Mouse (Mus musculus): Measurements from ENCODE around the gene Abcb9. TPM values are rescaled to one million over a fixed set of nuclear protein-coding genes. Genes with fewer than 3 reads are reported as not detected.

Abcb9 gene
- polyA plus RNA-seq, 1 experiment from 2014 or later: 0.20 TPM

- no peak for ATAC-seq (ENCODE audit: insufficient number of reproducible peaks, low FRiP score, low TSS enrichment, low read depth)
- Histone ChIP-seq H3K27me3 (ENCODE audit: control insufficient read depth, insufficient read depth, low read length) (no peaks in the 10 kb centered on the region), H3K4me3 (ENCODE audit: low read depth, low read length) (no peak overlapping the region), H3K4me2 (ENCODE audit: low read depth, severe bottlenecking) (no peak overlapping the region), H3K36me3 (ENCODE audit: control insufficient read depth, insufficient read depth, low read length) (no peaks in the 10 kb centered on the region), H3K4me1 (ENCODE audit: control insufficient read depth, insufficient read depth, low read length) (no peaks in the 10 kb centered on the region), H3K27ac (replicated peaks; ENCODE audit: low read depth, low read length) (no peak overlapping the region), H3K9me3 (ENCODE audit: control insufficient read depth, low read length) (no peaks in the 10 kb centered on the region), H3K9ac (ENCODE audit: low read length) (no peak overlapping the region)
- WGBS: 86% methylated on average over 3 of the region's 3 CpGs
- DNase-seq (ENCODE audit: low spot score): no peak
These were observed 10.1 kb downstream of the Abcb9 start for GRCm38 (mm10) chr5:124085513-124085912.

DNA sequence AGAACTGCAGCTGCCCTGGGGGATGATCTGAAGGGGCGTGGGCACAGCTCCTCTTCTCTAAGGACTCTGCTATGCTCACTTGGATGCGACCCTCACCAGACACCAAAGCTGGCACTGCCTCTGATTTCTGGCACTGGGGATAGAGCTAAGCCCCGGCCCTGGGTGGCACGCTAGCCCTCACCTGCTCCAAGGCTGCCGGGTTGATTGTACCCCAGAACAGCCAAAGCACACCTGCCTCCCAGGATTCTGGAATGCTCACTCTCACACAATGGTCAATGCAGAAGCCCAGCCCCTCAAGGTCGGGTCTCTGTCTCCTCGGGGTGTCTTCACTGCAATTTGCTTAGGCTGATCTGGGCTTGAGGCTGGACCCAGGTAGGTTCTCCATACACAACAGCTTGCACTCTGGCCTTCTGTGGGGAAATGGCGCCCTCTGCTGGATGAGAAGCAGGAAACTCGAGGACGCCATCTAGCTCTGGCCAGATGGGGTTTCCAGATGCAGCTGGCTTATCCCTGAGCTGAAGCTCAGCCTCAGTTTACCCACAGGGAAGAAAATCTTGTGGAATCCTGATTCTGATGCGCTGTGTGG, 10.9 kb downstream of the Abcb9 start:
- 42% methylated on average over 11 of the region's 11 CpGs for WGBS
- no peaks in the 10 kb centered on the region for H3K9me3 ChIP-seq (ENCODE audit: control insufficient read depth, low read length)
- H3K27me3 ChIP-seq (ENCODE audit: control insufficient read depth, insufficient read depth, low read length): no peaks in the 10 kb centered on the region
- H3K4me3 ChIP-seq (ENCODE audit: low read depth, low read length): no peak overlapping the region
- no peaks in the 10 kb centered on the region for H3K36me3 ChIP-seq (ENCODE audit: control insufficient read depth, insufficient read depth, low read length)
- DNase-seq (ENCODE audit: low spot score): peak; percentile 88
- no peak overlapping the region for H3K9ac ChIP-seq (ENCODE audit: low read length)
- no peak overlapping the region for H3K27ac ChIP-seq (replicated peaks; ENCODE audit: low read depth, low read length)
- no peak for ATAC-seq (ENCODE audit: insufficient number of reproducible peaks, low FRiP score, low TSS enrichment, low read depth)
- no peak overlapping the region for H3K4me2 ChIP-seq (ENCODE audit: low read depth, severe bottlenecking)
- no peaks in the 10 kb centered on the region for H3K4me1 ChIP-seq (ENCODE audit: control insufficient read depth, insufficient read depth, low read length)

DNA sequence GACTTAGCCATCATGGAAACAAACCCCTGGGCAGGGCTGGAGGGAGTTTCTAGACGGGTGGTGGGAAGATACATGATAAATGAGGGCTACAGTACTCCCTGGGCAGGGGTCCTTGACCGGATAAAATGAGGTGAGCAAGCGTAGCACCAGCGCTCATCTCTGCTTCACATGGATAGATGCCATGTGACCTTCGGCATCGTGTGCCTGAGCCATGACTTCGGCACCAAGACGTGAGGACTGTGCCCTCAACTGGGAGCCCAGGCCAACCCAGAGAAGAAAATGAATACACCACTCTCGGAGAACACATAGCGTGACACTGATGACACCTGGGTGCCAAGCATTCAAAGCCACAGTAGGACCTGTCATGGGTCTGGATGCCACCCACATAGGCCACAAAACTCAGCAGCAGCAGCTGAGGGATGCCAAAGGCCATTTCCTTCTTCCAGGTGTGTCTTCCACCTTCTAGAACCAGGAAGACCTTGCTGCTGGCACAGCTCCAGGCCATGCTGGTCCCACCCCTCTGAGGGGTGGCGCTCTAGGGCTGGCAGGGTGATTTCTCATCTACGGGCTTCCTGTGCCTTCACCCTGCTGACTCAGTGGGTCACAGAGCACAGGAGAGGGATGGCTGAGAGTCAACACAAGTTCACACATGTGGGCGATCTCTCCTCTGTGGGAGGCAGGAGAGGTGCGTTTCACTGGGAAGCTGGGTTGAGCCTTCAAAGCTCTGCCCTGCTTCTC, 11.6 kb downstream of the Abcb9 start:
- Histone ChIP-seq H3K4me1 (ENCODE audit: control insufficient read depth, insufficient read depth, low read length) (no peaks in the 10 kb centered on the region), H3K4me3 (ENCODE audit: low read depth, low read length) (no peak overlapping the region), H3K27me3 (ENCODE audit: control insufficient read depth, insufficient read depth, low read length) (no peaks in the 10 kb centered on the region), H3K9me3 (ENCODE audit: control insufficient read depth, low read length) (no peaks in the 10 kb centered on the region), H3K27ac (replicated peaks; ENCODE audit: low read depth, low read length) (no peak overlapping the region), H3K4me2 (ENCODE audit: low read depth, severe bottlenecking) (no peak overlapping the region), H3K9ac (ENCODE audit: low read length) (no peak overlapping the region), H3K36me3 (ENCODE audit: control insufficient read depth, insufficient read depth, low read length) (no peaks in the 10 kb centered on the region)
- ATAC-seq (ENCODE audit: insufficient number of reproducible peaks, low FRiP score, low TSS enrichment, low read depth): no peak
- no peak for DNase-seq (ENCODE audit: low spot score)
- 85% methylated on average over 14 of the region's 14 CpGs for WGBS

- H3K9ac ChIP-seq (ENCODE audit: low read length): no peak overlapping the region
- H3K36me3 ChIP-seq (ENCODE audit: control insufficient read depth, insufficient read depth, low read length): no peaks in the 10 kb centered on the region
- H3K27ac ChIP-seq (replicated peaks; ENCODE audit: low read depth, low read length): no peak overlapping the region
- WGBS: 91% methylated on average over 17 of the region's 17 CpGs
- DNase-seq (ENCODE audit: low spot score) (no peak), ATAC-seq (ENCODE audit: insufficient number of reproducible peaks, low FRiP score, low TSS enrichment, low read depth) (no peak)
- no peak overlapping the region for H3K4me2 ChIP-seq (ENCODE audit: low read depth, severe bottlenecking)
- no peaks in the 10 kb centered on the region for H3K9me3 ChIP-seq (ENCODE audit: control insufficient read depth, low read length)
- H3K27me3 ChIP-seq (ENCODE audit: control insufficient read depth, insufficient read depth, low read length): no peaks in the 10 kb centered on the region
- no peaks in the 10 kb centered on the region for H3K4me1 ChIP-seq (ENCODE audit: control insufficient read depth, insufficient read depth, low read length)
- no peak overlapping the region for H3K4me3 ChIP-seq (ENCODE audit: low read depth, low read length)
These were observed 12.5 kb downstream of the Abcb9 start for GRCm38 (mm10) chr5:124082941-124083688.

DNA sequence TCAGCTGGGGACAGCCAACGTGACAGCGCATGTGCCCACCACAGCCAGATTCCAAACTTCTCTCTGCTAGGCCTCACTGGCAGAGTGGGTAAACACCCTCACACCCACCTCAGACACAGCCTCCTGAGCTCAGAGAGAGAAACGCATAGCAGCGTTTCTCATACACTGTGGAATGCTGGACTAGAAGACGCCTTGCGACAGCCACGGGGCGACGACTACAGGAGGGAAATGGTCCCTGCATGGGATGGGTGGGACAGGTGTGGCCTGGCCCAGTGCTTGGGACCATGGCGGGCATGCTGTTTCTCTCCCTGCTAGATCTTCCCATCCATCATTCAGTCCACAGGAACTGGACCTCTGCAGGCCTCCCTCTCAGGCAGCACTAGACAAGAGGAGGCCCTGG, 13.2 kb downstream of the Abcb9 start:
- Histone ChIP-seq H3K4me3 (ENCODE audit: low read depth, low read length) (no peak overlapping the region), H3K4me2 (ENCODE audit: low read depth, severe bottlenecking) (no peak overlapping the region), H3K27ac (replicated peaks; ENCODE audit: low read depth, low read length) (no peak overlapping the region), H3K27me3 (ENCODE audit: control insufficient read depth, insufficient read depth, low read length) (no peaks in the 10 kb centered on the region), H3K9me3 (ENCODE audit: control insufficient read depth, low read length) (no peaks in the 10 kb centered on the region), H3K4me1 (ENCODE audit: control insufficient read depth, insufficient read depth, low read length) (no peaks in the 10 kb centered on the region), H3K9ac (ENCODE audit: low read length) (no peak overlapping the region), H3K36me3 (ENCODE audit: control insufficient read depth, insufficient read depth, low read length) (no peaks in the 10 kb centered on the region)
- 88% methylated on average over 10 of the region's 10 CpGs for whole genome bisulfite sequencing
- DNase-seq (ENCODE audit: low spot score) (no peak), ATAC-seq (ENCODE audit: insufficient number of reproducible peaks, low FRiP score, low TSS enrichment, low read depth) (no peak)

GRCm38 (mm10) chr5:124079880-124080279, 15.7 kb downstream of the Abcb9 start:
- WGBS: 95% methylated on average over 17 of the region's 17 CpGs
- no peaks in the 10 kb centered on the region for H3K4me1 ChIP-seq (ENCODE audit: control insufficient read depth, insufficient read depth, low read length)
- H3K9me3 ChIP-seq (ENCODE audit: control insufficient read depth, low read length): no peaks in the 10 kb centered on the region
- DNase-seq (ENCODE audit: low spot score): no peak
- H3K4me3 ChIP-seq (ENCODE audit: low read depth, low read length): no peak overlapping the region
- no peaks in the 10 kb centered on the region for H3K36me3 ChIP-seq (ENCODE audit: control insufficient read depth, insufficient read depth, low read length)
- no peak overlapping the region for H3K27ac ChIP-seq (replicated peaks; ENCODE audit: low read depth, low read length)
- no peak overlapping the region for H3K9ac ChIP-seq (ENCODE audit: low read length)
- no peak overlapping the region for H3K4me2 ChIP-seq (ENCODE audit: low read depth, severe bottlenecking)
- ATAC-seq (ENCODE audit: insufficient number of reproducible peaks, low FRiP score, low TSS enrichment, low read depth): no peak
- H3K27me3 ChIP-seq (ENCODE audit: control insufficient read depth, insufficient read depth, low read length): no peaks in the 10 kb centered on the region

- Histone ChIP-seq H3K4me2 (ENCODE audit: low read depth, severe bottlenecking) (no peak overlapping the region), H3K9ac (ENCODE audit: low read length) (no peak overlapping the region), H3K27ac (replicated peaks; ENCODE audit: low read depth, low read length) (no peak overlapping the region), H3K4me3 (ENCODE audit: low read depth, low read length) (no peak overlapping the region), H3K27me3 (ENCODE audit: control insufficient read depth, insufficient read depth, low read length) (no peaks in the 10 kb centered on the region), H3K4me1 (ENCODE audit: control insufficient read depth, insufficient read depth, low read length) (no peaks in the 10 kb centered on the region), H3K36me3 (ENCODE audit: control insufficient read depth, insufficient read depth, low read length) (no peaks in the 10 kb centered on the region), H3K9me3 (ENCODE audit: control insufficient read depth, low read length) (no peaks in the 10 kb centered on the region)
- WGBS: 53% methylated on average over 9 of the region's 9 CpGs
- ATAC-seq (ENCODE audit: insufficient number of reproducible peaks, low FRiP score, low TSS enrichment, low read depth) (no peak), DNase-seq (ENCODE audit: low spot score) (no peak)
These were observed 16.7 kb downstream of the Abcb9 start for GRCm38 (mm10) chr5:124078794-124079416.

GRCm38 (mm10) chr5:124077856-124078460, 17.6 kb downstream of the Abcb9 start:
- Histone ChIP-seq H3K36me3 (ENCODE audit: control insufficient read depth, insufficient read depth, low read length) (no peaks in the 10 kb centered on the region), H3K4me2 (ENCODE audit: low read depth, severe bottlenecking) (no peak overlapping the region), H3K4me1 (ENCODE audit: control insufficient read depth, insufficient read depth, low read length) (no peaks in the 10 kb centered on the region), H3K9ac (ENCODE audit: low read length) (no peak overlapping the region), H3K27ac (replicated peaks; ENCODE audit: low read depth, low read length) (no peak overlapping the region), H3K27me3 (ENCODE audit: control insufficient read depth, insufficient read depth, low read length) (no peaks in the 10 kb centered on the region), H3K4me3 (ENCODE audit: low read depth, low read length) (no peak overlapping the region), H3K9me3 (ENCODE audit: control insufficient read depth, low read length) (no peaks in the 10 kb centered on the region)
- WGBS: 60% methylated on average over 6 of the region's 6 CpGs
- ATAC-seq (ENCODE audit: insufficient number of reproducible peaks, low FRiP score, low TSS enrichment, low read depth) (no peak), DNase-seq (ENCODE audit: low spot score) (no peak)

All from limb, embryonic 11.5 days (tissue).